Mouse (Mus musculus): ENCODE measurements around the gene Nr2f1. TPM values are rescaled to one million over a fixed set of nuclear protein-coding genes. Genes with fewer than 3 reads are reported as not detected.

The Nr2f1 gene
- polyA plus RNA-seq, 1 experiment = 115 TPM

- DNase-seq (ENCODE audit: extremely low spot score in 1 of 2, low spot score in 1 of 2) = no peak
Measured at GRCm38 (mm10) chr13:78181071-78181929, 18.3 kb downstream of the Nr2f1 start.

- no peak for DNase-seq (ENCODE audit: extremely low spot score in 1 of 2, low spot score in 1 of 2)
Measured at GRCm38 (mm10) chr13:78180261-78180660, 19.3 kb downstream of the Nr2f1 start.

GRCm38 (mm10) chr13:78179312-78180097, 20.1 kb downstream of the Nr2f1 start:
- DNase-seq (ENCODE audit: extremely low spot score in 1 of 2, low spot score in 1 of 2) = no peak

DNA sequence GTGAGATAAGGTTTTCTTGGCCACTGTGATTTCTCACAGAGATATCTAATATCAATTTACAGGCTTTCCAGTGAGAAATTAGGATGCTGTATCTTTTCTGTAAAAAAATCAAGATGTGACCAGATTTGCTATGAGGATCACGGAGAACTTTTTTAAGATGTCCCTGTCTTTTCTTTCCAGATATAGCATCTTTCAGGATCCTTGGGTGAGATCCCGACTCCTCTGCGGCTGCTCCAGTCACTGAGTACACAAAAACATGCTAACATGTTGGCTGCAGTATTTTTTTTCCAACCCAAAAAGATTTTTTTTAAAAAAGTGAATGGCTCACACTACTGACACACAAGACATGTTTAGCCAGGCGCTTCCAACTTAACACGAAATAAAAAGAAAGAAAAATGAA, 20.8 kb downstream of the Nr2f1 start:
- no peak for DNase-seq (ENCODE audit: extremely low spot score in 1 of 2, low spot score in 1 of 2)

GRCm38 (mm10) chr13:78178021-78178420, 21.5 kb downstream of the Nr2f1 start:
- no peak for DNase-seq (ENCODE audit: extremely low spot score in 1 of 2, low spot score in 1 of 2)

- DNase-seq (ENCODE audit: extremely low spot score in 1 of 2, low spot score in 1 of 2) = no peak
Measured at GRCm38 (mm10) chr13:78177381-78177950, 22.1 kb downstream of the Nr2f1 start.

- peak in 1 of 2 experiments; percentile 77 for DNase-seq (ENCODE audit: extremely low spot score in 1 of 2, low spot score in 1 of 2)
Measured at GRCm38 (mm10) chr13:78175821-78176380, 23.7 kb downstream of the Nr2f1 start.

DNA sequence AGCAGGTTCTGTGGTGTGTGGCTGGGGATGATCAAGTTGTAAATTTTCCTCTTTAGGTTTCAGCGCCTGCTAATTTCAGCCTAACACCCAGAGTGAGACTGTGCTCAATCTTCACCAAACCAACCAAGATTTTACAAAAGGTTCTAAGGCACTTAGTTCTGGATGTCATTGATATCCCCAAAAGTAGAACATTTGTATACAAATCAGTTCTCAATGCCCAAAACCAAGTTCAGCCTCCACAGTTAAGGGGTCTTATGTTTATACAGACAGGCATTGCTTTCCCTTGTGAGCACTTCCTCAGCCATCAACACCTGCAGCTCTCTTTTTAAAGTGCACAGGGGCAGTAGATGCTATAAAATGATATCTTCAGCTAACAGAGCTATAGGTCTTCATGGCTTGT, 24.7 kb downstream of the Nr2f1 start:
- DNase-seq (ENCODE audit: extremely low spot score in 1 of 2, low spot score in 1 of 2) = no peak

DNA sequence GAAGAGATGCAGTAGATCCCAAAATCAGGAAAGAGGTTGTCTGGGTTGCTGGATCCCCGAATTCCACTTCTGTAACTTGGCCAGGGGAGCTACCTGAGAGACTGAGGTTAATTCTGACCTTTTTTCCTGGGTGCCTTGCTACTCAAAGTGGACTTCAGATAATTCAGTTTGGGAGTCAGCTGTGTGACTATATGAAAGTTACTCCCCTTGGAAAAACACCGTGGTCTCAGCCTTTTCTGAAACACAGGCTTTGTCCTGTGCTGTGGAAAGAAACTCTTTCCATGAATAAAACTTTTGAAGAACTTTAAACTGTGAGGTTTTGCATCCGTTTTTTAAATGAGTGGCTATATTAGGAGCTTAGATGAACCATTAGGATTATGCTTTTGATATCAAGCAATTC, 25.4 kb downstream of the Nr2f1 start:
- no peak for DNase-seq (ENCODE audit: extremely low spot score in 1 of 2, low spot score in 1 of 2)

GRCm38 (mm10) chr13:78172861-78173260, 26.7 kb downstream of the Nr2f1 start:
- no peak for DNase-seq (ENCODE audit: extremely low spot score in 1 of 2, low spot score in 1 of 2)

DNA sequence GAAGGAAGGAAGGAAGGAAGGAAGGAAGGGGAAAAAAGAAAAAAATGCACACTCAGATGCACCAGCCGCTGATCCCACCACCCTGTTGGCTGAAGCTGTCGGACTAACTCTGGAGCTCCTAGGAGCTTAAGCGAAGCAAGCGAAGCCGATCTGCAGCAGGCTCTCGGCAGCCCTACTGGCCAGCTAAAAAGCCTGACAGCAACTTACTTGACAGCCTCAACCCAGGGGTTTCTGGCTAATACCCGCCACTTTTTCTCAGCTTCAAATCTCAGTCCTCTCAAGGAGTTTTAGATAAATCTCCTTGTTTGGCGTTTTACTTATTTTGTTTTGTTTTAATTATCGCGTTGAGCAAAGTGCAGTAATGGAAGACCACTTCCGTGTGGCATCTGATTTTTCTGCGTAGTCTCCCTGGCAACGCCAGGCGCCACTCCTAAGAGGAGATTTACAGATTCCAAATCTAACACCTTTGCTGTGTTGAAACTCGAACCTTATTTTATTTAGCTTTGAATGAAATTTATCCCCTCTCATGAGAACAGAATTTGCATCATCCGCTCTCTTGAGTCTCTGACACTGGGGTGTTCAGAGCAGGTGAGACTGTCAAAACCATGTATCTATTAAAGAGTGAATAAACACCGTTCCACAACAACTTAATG, 27.4 kb downstream of the Nr2f1 start:
- DNase-seq (ENCODE audit: extremely low spot score in 1 of 2, low spot score in 1 of 2) = no peak

GRCm38 (mm10) chr13:78171320-78171719, 28.2 kb downstream of the Nr2f1 start:
- DNase-seq (ENCODE audit: extremely low spot score in 1 of 2, low spot score in 1 of 2) = no peak

- DNase-seq (ENCODE audit: extremely low spot score in 1 of 2, low spot score in 1 of 2) = no peak
Measured at GRCm38 (mm10) chr13:78168166-78168565, 31.4 kb downstream of the Nr2f1 start.

- no peak for DNase-seq (ENCODE audit: extremely low spot score in 1 of 2, low spot score in 1 of 2)
Measured at GRCm38 (mm10) chr13:78164941-78165340, 34.6 kb downstream of the Nr2f1 start.

- DNase-seq (ENCODE audit: extremely low spot score in 1 of 2, low spot score in 1 of 2) = peak; percentile 46 to 83
Measured at GRCm38 (mm10) chr13:78163087-78163958, 36.2 kb downstream of the Nr2f1 start.

- DNase-seq (ENCODE audit: extremely low spot score in 1 of 2, low spot score in 1 of 2) = no peak
Measured at GRCm38 (mm10) chr13:78162149-78162548, 37.4 kb downstream of the Nr2f1 start.

DNA sequence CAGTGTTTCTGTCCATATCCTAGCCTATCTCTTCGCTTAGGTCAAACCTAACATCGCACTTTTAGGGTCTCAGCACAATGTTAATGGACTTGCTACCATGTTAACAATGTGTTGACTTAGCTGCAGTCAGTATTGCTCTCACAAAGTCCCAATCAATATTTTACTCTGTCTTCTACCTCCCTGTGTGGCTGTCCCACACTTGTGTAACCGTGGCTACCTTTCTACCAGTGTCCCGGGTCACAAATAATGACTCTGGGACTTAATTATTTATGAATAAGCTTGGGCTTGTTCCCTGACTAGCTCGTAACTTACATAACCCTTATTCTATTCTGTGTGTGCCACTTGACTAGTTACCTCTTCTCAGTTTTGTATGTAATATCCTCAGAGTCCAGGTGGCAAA, 42.1 kb downstream of the Nr2f1 start:
- no peak for DNase-seq (ENCODE audit: extremely low spot score in 1 of 2, low spot score in 1 of 2)

All from frontal cortex, adult 2 months (tissue).